Mouse (Mus musculus) olfactory bulb, adult 2 months (tissue): ENCODE data around the gene Pcbp1. TPM values are rescaled to one million over a fixed set of nuclear protein-coding genes. Genes with fewer than 3 reads are reported as not detected.
"Not testable (repeated sequence)": the region's sequence is repeated elsewhere in the genome, so short reads cannot be mapped to it uniquely, and the experiment has no call there.

ENCODE experiments used
- H3K27ac ChIP-seq: fragments of 200-500 bp; 2 replicates; pipeline ENCODE4 v1.5.1; 2012; ENCODE audit warnings: low read depth, low read length; ENCODE audit not compliant: insufficient read depth
- H3K4me1 ChIP-seq: fragments of 200-500 bp; 2 replicates; pipeline ENCODE4 v1.6.1; 2012; ENCODE audit warnings: low read length; ENCODE audit not compliant: control insufficient read depth, insufficient read depth
- H3K4me3 ChIP-seq: fragments of 200-500 bp; 2 replicates; pipeline ENCODE4 v1.5.1; 2012; ENCODE audit warnings: mild to moderate bottlenecking, low read depth, low read length, moderate library complexity; ENCODE audit not compliant: insufficient read depth
- CTCF ChIP-seq: fragments of 200-500 bp; IDR thresholded peaks from 2 replicates; pipeline ENCODE4 v1.5.1; 2012; ENCODE audit warnings: low read depth, mild to moderate bottlenecking, low read length, moderate library complexity; ENCODE audit not compliant: insufficient read depth
- POLR2A ChIP-seq: fragments of 200-500 bp; IDR thresholded peaks from 2 replicates; pipeline ENCODE4 v1.6.1; 2012; ENCODE audit warnings: mild to moderate bottlenecking, low read depth, low read length, moderate library complexity; ENCODE audit not compliant: insufficient read depth
- WGBS: fragments of 180-500 bp; shearing (Covaris S2); methylation state at CpG from one replicate; pipeline ENCODE4 v1.1.7; 2018; 5-methylcytosine and 5-hydroxymethylcytosine counted together
- polyA plus RNA-seq: library from polyadenylated mRNA; stranded (reverse); fragments of >200 nt; gene quantifications from 2 replicates; pipeline ENCODE4 v1.2.4, GENCODE M21; 2012; ENCODE audit warnings: low replicate concordance; ENCODE audit not compliant: missing spikeins, insufficient read depth, insufficient read length

Gene Pcbp1
- polyA plus RNA-seq = not detected in 2 replicates

GRCm38 (mm10) chr6:86526032-86526960 is at the start of gene Pcbp1:
TSS of gene Pcbp1 (minus strand) at chr6:86526321.
- TF ChIP-seq CTCF = no peak
- peak; percentile 89 for TF ChIP-seq POLR2A
- H3K27ac ChIP-seq = peak within 1 kb of the TSS; percentile 100
- WGBS = under 1% methylated on average over 102 of the region's 120 CpGs
- peaks cover 2% of the 10 kb centered on the region; the same call in 1 of the 2 replicates for H3K4me1 ChIP-seq
- peak within 1 kb of the TSS; percentile 64 for H3K4me3 ChIP-seq

- TF ChIP-seq POLR2A (no peak), CTCF (no peak)
- Histone ChIP-seq H3K4me1 (peaks cover 3% of the 10 kb centered on the region), H3K4me3 (no peak overlapping the region), H3K27ac (no peak overlapping the region)
- WGBS = 92% methylated on average over 3 of the region's 3 CpGs
Observed at GRCm38 (mm10) chr6:86574495-86574894, 48.4 kb upstream of the Pcbp1 start.

GRCm38 (mm10) chr6:86570830-86571229 is 44.7 kb upstream of the Pcbp1 start:
- H3K4me1 ChIP-seq = peaks cover 11% of the 10 kb centered on the region
- H3K27ac ChIP-seq = no peak overlapping the region
- TF ChIP-seq CTCF (no peak), POLR2A (no peak)
- WGBS = 73% methylated on average over 9 of the region's 9 CpGs
- no peak overlapping the region for H3K4me3 ChIP-seq

GRCm38 (mm10) chr6:86569461-86569820 is 43.3 kb upstream of the Pcbp1 start:
- TF ChIP-seq CTCF (no peak), POLR2A (no peak)
- H3K4me1 ChIP-seq = peaks cover 11% of the 10 kb centered on the region
- no peak overlapping the region for H3K27ac ChIP-seq
- 65% methylated on average over 3 of the region's 3 CpGs for WGBS
- H3K4me3 ChIP-seq = no peak overlapping the region

- Histone ChIP-seq H3K4me1 (peaks cover 11% of the 10 kb centered on the region), H3K4me3 (no peak overlapping the region), H3K27ac (no peak overlapping the region)
- WGBS = 48% methylated on average over 3 of the region's 3 CpGs
- TF ChIP-seq POLR2A = no peak
- no peak for TF ChIP-seq CTCF
Observed at GRCm38 (mm10) chr6:86568816-86569460, 42.8 kb upstream of the Pcbp1 start.

GRCm38 (mm10) chr6:86565782-86566181 is 39.7 kb upstream of the Pcbp1 start:
- H3K27ac ChIP-seq = no peak overlapping the region
- no peak overlapping the region for H3K4me3 ChIP-seq
- TF ChIP-seq CTCF (no peak), POLR2A (no peak)
- WGBS = 87% methylated on average over 2 of the region's 2 CpGs
- H3K4me1 ChIP-seq = peaks cover 9% of the 10 kb centered on the region

- WGBS = 77% methylated on average over 1 of the region's 1 CpGs
- not testable (repeated sequence) for H3K4me3 ChIP-seq, H3K4me1 ChIP-seq, H3K27ac ChIP-seq
Observed at GRCm38 (mm10) chr6:86557182-86557581, 31.1 kb upstream of the Pcbp1 start.

GRCm38 (mm10) chr6:86556345-86557058 is 30.4 kb upstream of the Pcbp1 start:
- Histone ChIP-seq H3K4me1 (peaks cover 3% of the 10 kb centered on the region), H3K27ac (no peak overlapping the region), H3K4me3 (no peak overlapping the region)
- 96% methylated on average over 3 of the region's 3 CpGs for WGBS
- no peak for TF ChIP-seq POLR2A
- no peak for TF ChIP-seq CTCF

GRCm38 (mm10) chr6:86550587-86550986 is 24.5 kb upstream of the Pcbp1 start:
- H3K4me3 ChIP-seq = no peak overlapping the region
- WGBS = 44% methylated on average over 1 of the region's 1 CpGs
- TF ChIP-seq CTCF (no peak), POLR2A (no peak)
- no peaks in the 10 kb centered on the region for H3K4me1 ChIP-seq
- H3K27ac ChIP-seq = no peak overlapping the region
